Mouse (Mus musculus) frontal cortex, postnatal 36 days (tissue): Measurements from ENCODE around the gene Mfsd6l.

Experiments used
- DNase-seq, 2 experiments: peaks; one replicate each; pipeline ENCODE4 v3.0.0; 2022; ENCODE audit warnings: low spot score in 2 of 2

Gene Mfsd6l

GRCm38 (mm10) chr11:68602200-68602931 lies 46.4 kb downstream of the Mfsd6l start:
- no peak for DNase-seq

GRCm38 (mm10) chr11:68607046-68607445 lies 51.1 kb downstream of the Mfsd6l start:
- DNase-seq: no peak
